Mouse (Mus musculus): ENCODE results near the gene Fcrl5. TPM values are rescaled to one million over a fixed set of nuclear protein-coding genes. Genes with fewer than 3 reads are reported as not detected.

The Fcrl5 gene
- total RNA-seq, 2 experiments from 2014 or later = not detected

DNA sequence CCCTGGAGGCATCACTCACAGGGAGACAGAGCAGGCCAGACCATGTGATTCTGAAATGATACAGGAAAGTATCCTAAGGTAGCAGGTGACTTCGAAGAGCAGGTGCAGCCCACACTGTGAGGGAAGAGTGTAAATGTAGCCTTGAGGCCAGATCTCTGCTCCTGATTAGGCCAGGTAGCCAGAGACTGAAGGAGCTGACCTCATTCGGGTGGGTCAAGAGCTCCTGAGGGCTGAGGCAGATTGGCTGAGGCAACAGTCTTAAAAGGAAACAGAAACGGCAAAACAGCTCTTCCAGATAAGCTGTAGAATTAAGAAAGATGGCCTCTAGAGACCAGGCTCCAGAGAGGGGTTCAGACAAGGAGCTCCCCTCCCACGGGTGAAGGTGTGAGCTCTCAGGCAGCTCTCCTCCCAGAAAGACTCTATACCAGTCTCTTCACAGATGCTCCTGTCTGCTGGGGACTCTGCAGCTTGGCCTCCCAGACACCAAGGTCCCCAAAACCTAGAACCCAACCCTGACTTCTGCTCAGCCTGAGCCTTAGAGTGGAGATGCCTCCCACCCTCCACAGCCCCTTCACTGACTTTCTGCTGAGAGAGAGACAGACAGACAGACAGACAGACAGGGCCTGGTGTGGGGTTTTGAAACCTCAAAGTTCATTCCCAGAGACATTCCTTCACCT is 69.3 kb downstream of the Fcrl5 start:
- Histone ChIP-seq H3K4me3 (no peak overlapping the region), H3K27ac (no peak overlapping the region)
- no peak for DNase-seq
- no peak for TF ChIP-seq CTCF (IDR thresholded peaks at IDR 0.05)
- intact Hi-C loops (cut with DNase I) = loop anchor here (5.0 kb wide), 1 partner anchor 183 kb away; no protein-coding TSS in a partner anchor

DNA sequence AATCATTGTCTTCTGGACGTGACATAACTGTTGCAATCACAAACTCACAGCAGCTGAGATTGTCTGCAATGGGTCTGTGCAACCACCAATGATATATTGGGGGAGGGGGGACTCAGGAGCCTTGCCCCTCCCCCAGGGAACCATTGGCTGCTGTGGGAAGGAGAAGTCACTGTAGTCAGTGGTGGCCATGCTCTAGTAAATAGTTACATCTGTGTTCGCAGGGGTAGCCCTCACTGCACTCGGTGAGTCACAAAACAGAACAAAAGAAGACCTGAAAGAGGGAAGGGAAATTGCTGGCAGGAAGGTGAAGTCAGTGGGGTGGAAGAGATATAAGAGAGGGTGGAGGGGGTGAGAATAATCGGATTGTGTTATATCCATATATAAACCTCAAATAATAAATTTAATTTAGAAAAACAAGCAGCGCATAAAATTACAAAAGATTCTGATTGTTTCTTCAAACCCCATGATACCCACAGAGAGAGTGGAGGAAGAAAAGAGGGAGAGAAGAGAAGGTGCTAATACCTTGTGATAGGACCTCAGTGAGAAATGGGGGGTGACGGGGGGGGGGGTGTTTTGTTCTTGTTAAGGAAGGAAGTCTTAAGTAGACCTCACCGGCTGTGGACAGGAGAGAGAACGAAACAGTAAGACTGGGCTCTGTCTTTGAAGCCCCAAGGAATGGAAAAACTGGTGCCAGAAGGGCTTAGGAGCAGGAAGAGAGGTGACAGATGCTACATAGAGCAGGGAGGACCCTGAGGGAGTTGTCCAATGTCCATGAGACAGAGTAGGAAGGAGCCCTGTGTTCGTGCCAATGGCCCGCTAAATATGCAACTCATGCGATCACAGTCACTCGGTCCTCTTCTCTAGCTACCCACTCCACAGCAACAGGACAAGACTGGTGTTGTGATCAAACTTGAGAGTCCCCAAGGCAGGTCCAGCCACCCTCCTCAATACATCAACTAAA is 71.2 kb downstream of the Fcrl5 start:
- intact Hi-C loops (cut with DNase I) = no loop called here
- no peak for DNase-seq
- TF ChIP-seq CTCF (IDR thresholded peaks at IDR 0.05) = no peak

DNA sequence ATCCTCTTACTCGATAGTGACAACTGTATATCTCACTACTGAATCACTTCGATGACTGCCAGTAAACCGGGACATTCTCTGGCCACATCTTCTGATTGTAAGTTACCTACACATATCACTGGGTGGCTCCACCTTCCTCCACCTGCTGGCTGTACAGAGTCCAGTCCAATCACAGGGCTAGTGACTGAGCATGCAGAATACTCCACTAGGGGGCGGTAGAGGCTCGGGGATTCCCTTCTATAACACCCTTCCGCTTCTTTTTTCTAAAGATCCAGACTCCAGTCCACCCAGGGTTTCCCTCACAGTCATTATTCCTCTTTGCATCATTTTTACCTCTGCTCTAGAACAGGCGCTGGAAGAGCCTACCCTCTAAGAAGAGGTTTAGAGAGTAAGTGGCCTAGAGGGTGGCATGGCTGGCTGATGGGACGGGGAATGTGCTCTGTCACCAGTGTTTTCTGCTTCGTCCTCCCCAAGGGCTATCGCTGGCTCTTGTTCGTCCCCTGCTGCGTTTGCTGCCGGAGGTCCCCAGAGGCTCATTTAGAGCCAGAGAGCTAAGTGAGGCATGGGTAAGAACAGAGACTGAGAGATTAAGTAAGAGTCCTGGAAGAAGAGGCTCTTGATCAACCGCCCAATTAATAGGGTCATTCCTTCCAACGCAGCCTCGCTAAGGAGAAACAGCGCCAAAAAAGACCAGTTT is 72.8 kb downstream of the Fcrl5 start:
- Histone ChIP-seq H3K4me3 (peak overlapping the region; percentile 59), H3K27ac (peak overlapping the region; percentile 71)
- intact Hi-C loops (cut with DNase I) = loop anchor here (1.0 kb wide), 1 partner anchor 54 kb away; no protein-coding TSS in a partner anchor
- peak; percentile 87 for DNase-seq
- TF ChIP-seq CTCF (IDR thresholded peaks at IDR 0.05) = peak; percentile 98; the same call in 1 of the 2 replicates

More for the DNA sequence above, 71.2 kb downstream of the Fcrl5 start:
- Histone ChIP-seq H3K4me3 (no peak overlapping the region), H3K27ac (no peak overlapping the region)

DNA sequence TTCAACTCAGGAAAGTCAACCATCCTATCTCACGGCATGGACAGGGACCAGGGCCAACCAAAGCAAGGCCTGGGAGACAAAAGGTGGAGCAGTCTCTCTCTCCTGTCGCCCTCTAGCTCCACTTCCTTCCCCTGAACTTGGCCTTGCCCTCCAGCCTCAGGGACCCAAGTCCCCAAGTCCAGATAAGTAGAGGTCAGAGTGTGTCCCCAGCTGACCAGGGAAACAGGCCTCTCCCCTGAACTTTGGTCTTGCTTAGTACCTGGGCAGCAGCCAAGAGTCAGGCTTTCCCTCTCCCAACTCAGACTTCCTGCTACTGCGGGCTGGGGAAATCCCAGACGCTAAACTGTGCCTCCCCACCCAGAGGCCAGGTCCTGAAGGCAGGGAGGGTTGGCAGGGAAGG is 73.5 kb downstream of the Fcrl5 start:
- DNase-seq = peak; percentile 54
- intact Hi-C loops (cut with DNase I) = no loop called here
- Histone ChIP-seq H3K27ac (peak overlapping the region; percentile 71), H3K4me3 (peak overlapping the region; percentile 59)
- TF ChIP-seq CTCF (IDR thresholded peaks at IDR 0.05) = no peak

DNA sequence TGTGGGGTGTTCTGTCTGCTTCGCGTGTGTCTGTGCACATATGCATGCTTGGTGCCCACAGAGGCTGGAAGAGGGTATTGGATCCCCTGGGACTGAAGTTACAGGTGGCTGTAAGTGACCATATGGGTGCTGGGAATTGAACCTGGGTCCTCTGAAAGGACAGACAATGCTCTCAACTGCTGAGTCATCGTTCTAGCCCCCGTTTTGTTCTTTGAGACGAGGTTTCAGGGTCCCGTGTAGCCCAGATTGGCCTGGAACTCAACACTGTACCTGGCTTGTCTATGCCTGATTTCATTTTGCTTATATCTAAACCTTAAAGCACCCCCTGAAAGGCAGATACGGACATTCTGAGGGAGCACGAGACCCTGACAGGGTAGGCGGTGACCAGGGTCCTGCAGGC is 75.3 kb downstream of the Fcrl5 start:
- Histone ChIP-seq H3K27ac (no peak overlapping the region), H3K4me3 (no peak overlapping the region)
- no peak for DNase-seq
- intact Hi-C loops (cut with DNase I) = no loop called here
- no peak for TF ChIP-seq CTCF (IDR thresholded peaks at IDR 0.05)

DNA sequence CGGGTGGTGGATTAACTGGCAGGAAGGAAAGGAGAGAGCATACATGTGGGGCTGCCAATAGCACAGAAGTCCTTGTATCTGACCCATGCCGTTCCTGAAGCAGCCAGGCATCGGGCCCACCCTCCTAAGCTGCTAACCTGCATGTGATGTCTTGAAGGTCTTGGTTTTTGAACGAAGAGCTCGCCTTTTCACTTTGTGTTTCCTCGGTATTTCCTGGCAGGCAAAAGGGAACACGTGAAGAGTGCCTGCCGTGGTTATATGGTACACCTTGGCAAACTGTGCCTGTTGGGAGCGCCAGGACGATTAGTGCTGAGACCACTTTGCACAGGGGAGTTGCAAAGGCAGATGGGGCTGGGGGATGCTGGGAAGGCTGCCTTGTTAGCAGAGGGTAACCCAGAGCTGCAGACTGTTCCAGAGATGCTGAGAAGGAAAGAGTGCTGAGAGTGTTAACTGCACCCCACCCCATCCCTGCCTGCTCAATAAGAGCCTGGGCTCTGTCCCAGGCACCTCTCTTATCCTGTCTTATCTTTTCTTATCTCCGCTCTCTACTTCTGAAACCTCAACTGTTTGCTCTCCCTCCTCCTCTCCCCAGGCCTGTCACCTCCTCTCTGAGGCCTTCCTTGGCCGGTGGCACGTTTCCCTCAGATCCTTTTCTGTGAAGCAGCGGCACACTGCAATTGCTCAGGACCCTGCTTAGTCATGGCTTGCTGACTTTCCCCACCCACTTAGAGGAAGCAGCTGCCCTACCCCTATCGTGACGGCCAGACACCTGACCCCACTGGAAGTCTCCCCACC is 76.6 kb downstream of the Fcrl5 start:
- intact Hi-C loops (cut with DNase I) = no loop called here
- DNase-seq = no peak
- no peak for TF ChIP-seq CTCF (IDR thresholded peaks at IDR 0.05)
- H3K4me3 ChIP-seq = no peak overlapping the region
- H3K27ac ChIP-seq = no peak overlapping the region

DNA sequence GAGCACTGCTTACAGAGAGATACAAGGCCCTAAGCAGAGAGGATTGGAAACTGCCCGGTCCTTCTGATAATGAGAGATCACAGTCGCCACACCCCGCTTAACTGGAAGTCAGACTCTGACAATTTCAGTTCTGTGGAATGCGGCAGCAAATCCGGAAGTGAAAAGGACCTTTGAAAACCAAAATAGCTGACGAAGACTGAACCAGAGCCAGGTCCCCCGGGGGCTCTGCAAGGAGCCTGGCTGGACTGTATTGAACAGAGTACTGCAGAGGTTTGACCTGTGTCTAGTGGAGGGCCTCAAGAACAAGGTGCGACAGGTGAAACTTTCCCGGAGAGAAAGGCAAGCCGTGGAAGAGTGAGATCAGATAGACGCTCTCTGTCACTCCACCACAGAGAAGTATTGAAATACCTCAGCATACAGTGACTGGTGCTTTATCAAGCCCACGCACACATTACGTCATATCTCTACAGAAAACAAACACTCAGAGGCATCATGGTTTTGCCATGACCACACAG is 80.1 kb downstream of the Fcrl5 start:
- peak; percentile 40 for DNase-seq
- Histone ChIP-seq H3K27ac (peak overlapping the region; percentile 35), H3K4me3 (peak overlapping the region; percentile 41)
- intact Hi-C loops (cut with DNase I) = no loop called here
- no peak for TF ChIP-seq CTCF (IDR thresholded peaks at IDR 0.05)

DNA sequence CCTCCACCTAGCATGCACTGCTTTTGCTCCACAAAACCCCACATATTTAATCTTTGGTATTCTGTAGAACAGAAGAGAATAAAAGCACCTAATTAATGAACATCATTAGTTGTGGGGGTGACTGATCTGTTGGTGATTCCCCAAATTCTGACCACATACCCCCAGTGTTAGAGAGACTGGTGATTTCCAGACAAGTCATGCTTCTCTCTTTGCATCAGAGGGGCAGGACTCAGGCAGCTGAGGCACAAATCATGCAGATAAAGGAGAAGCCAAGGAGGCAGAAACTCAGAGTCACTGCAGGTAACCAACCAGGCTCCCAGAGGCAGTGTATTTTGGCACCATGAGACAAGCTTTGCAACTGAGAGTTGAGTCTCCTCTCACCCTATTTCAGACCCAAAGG is 82.9 kb downstream of the Fcrl5 start:
- H3K4me3 ChIP-seq = no peak overlapping the region
- no peak overlapping the region for H3K27ac ChIP-seq
- intact Hi-C loops (cut with DNase I) = no loop called here
- no peak for TF ChIP-seq CTCF (IDR thresholded peaks at IDR 0.05)
- DNase-seq = no peak

DNA sequence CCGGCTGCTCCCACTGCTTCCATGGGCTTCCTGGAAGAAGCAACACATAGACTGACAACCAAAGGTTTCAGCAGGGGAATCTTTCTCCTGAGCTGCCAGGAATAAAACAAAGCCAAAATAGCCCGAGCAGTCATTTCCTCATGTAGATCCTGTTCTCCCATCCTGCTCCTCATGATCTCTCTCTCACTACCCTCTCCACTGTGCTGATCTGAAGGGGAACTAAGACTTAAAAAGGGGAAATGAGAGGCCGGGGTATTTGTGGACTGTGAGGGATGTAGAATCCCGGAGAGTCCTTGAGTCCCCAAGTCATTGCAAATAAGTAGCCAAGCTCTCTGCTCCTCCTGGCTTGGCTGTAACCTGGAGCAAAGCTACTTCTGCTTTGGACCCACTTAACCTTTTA is 85.6 kb downstream of the Fcrl5 start:
- intact Hi-C loops (cut with DNase I) = loop anchor here (10.0 kb wide), 1 partner anchor 1376 kb away; the partner anchor contains the start of gene Rps3a1
- no peak for TF ChIP-seq CTCF (IDR thresholded peaks at IDR 0.05)
- no peak for DNase-seq
- Histone ChIP-seq H3K27ac (no peak overlapping the region), H3K4me3 (no peak overlapping the region)

DNA sequence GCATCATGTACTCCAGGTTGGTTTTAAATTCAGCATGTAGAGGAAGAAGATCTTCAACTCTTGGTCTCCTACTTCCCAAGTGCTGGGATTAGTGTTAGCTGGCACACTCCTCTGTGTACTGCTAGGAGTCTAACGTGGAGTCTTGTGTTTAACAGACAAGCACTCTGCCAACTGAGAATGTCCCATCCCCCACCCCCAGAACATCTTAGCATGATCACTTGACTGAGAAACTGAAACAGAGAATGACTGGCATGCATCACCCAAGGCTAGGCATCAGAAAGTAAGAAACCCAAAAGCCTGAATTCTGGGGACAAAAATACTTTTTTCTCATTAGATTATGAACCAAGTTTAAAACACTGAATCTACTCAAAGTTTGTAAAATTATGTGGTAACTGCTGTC is 86.3 kb downstream of the Fcrl5 start:
- intact Hi-C loops (cut with DNase I) = loop anchor here (10.0 kb wide), 1 partner anchor 1377 kb away; the partner anchor contains the start of gene Rps3a1

DNA sequence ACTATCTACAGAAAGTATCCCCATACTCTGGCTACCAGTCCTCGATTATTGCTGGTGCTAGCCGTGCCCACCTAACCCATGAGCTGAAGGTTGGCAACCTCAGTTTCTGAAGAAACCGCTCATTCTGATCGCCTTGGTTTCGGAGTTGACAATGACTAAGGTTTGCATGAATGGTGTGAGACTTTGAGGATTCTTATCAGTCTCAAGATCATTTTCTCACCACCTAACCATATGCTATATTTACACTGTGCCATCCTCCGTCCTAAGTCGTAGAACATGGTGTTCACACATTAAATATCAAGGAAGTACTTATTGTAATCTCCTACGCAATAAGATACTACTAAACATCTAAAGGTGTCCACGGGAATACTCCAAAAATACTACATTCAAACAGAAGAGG is 88.1 kb downstream of the Fcrl5 start:
- H3K4me3 ChIP-seq = no peak overlapping the region
- DNase-seq = no peak
- H3K27ac ChIP-seq = no peak overlapping the region
- no peak for TF ChIP-seq CTCF (IDR thresholded peaks at IDR 0.05)
- intact Hi-C loops (cut with DNase I) = loop anchor here (10.0 kb wide), 1 partner anchor 1379 kb away; the partner anchor contains the start of gene Rps3a1

More for the DNA sequence above, 86.3 kb downstream of the Fcrl5 start:
- no peak for TF ChIP-seq CTCF (IDR thresholded peaks at IDR 0.05)
- Histone ChIP-seq H3K4me3 (no peak overlapping the region), H3K27ac (no peak overlapping the region)
- DNase-seq = no peak
